Mouse (Mus musculus) B cell, adult 2 months (primary cell): ENCODE results near the gene Enpp6.
A peak's percentile ranks its signal among the peaks of the same experiment; 100 is the strongest.

Experiments
- DNase-seq, 2 experiments: peaks; one replicate each; pipeline ENCODE4 v3.0.0; 2022

Enpp6 gene

DNA sequence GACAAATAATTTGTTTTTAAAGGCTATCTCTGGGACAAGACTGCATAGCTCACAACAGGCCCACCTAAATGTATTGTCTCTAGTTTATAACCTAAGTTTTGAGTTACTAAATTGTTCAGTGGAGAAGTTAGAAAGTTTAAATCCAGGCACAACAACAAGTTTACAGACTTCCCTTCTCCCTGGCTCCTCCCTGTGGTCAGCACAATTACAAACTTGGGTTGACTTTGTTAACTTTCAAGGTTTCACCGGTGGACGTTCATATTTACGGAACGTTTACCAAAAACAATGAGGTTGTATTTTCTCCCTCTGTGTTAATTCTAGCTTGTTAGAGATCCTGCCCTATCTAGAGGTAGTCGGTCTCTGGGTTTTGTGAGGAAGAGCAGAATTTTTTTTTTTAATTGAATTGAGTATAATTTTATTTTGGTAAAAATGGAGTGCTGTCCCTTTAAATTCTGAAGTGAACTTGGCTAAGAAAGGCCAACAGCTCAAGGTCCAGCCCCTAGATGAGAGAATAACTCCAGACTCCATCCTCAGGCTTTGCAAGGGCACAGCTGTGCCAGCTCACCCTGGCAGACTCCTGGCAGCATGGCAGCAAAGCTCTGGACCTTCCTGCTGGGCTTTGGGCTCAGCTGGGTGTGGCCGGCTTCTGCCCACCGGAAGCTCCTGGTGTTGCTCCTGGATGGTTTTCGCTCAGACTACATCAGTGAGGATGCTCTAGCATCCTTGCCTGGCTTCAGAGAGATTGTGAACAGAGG is at the start of gene Enpp6:
Gene Enpp6, plus strand, starts transcription at position 502 of the 755 bp plus-strand sequence.
- DNase-seq = no peak

DNA sequence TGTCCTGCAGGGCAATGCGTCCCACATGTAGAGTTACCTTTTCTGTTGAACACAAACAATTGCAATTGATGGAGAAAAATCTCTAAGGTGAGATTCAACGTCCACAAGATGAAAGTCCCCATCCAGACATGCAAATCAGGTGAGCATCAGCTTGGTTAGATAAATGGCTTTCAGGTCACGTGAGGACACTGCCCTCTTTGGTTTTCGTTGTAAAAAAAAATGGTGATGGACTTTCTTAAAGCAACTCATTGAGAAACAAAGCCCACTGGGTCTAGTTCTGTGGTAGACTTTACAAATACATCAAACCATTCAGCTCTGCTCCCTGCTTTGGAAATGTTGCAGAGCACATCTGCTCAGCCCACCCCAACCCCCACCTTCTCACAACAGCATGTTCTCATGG is 48.5 kb upstream of the Enpp6 start:
- DNase-seq = no peak

DNA sequence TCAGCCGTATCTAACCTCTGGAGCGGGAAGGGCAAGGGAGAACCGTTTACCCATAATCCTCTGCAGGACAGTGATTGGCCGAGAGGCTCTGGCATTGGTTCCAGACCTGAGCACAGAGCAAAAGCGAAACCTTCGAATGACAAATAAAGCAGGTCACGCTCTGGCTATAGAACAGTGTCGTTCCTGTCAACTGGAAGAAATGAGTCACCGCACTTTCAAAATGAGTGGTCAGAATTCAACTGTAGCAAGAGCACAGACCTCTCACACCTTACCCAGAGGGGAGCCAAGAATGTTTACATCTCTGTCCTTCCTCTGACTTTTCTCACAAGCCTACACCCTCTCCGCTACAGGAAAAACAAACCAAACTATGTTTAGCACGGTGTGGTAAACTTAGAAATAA is 45.4 kb upstream of the Enpp6 start:
- DNase-seq = peak; percentile 74 to 83

DNA sequence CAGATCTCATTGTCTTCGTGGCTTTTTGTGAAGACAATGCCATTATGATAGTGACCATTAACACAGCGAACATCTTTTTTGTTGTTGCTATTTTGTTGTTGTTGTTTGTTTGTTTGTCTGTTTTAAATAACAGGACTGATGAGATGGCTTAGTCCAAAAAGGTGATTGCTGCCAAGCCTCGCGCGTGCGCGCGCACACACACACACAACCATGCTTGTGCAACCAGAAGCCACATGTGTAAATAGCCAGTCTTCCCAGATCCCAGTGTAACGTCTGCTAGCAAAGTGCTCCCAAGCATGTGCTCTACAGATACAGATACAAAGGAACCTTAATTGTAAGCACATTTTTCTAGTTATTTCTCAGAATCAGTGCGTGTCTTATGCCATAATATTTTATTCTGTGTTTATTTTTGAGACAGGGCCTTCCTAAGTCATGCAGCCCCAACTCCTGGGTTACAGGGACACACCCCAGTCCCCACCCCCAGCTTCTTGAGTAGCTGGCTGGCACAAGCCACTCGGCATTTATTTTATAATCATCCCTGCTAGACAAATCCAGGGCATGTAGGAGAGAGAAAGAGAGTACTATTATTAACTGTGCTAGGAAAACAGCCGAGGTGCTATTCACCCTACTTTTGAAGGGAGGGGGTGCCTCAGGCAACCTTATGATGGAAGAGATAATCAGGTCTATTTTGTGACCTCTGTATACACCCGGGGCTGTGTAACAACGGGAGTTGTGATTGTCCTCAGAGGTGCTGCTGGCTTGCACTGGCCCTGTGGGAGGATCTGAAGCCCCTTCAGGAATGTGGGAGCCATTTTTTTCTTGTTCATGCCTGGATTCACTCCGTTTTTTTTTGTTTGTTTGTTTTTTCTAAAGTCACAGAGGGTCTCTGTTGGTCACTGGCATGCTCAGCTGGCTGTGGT is 44.7 kb upstream of the Enpp6 start:
- DNase-seq = peak; percentile 33 to 44

DNA sequence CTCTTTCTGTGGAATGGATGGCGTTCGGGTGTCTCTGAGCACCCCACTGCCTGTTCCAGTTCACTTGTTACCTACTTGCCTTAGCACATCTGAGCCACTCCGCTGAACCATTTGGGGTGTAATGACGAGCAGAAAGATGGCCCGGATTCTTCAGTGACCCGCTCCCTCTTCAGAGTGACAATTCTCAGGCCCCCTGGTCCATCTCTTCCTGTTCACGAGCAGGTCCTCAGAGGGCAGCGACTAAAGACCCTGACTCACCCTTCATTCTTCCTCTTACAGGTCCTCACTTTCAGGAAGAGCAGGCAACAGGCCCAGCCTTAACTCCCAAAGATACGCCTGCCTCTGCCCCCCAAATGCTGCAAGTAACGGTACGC is 44.0 kb upstream of the Enpp6 start:
- DNase-seq = peak; percentile 35 to 36

DNA sequence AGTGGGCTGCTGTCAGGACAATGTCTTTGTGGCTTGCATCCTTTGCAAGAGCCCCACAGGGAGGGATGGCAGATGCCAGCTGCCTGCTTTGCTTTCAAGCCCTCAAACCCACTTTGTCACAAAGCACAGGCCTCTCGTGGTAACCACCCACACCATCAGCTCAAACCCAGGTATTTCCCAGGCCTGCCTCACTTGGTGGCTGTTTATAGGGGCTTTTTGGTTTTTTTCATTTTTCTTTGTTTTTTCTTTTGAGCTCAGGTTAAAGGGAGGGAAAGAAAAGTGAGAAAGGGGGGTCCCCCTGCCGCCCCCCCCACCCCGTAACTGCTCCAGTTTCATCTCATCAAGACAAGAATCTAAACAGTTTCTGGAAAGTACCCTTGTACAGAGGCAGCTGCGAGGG is 43.4 kb upstream of the Enpp6 start:
- DNase-seq = peak; percentile 49 to 52

DNA sequence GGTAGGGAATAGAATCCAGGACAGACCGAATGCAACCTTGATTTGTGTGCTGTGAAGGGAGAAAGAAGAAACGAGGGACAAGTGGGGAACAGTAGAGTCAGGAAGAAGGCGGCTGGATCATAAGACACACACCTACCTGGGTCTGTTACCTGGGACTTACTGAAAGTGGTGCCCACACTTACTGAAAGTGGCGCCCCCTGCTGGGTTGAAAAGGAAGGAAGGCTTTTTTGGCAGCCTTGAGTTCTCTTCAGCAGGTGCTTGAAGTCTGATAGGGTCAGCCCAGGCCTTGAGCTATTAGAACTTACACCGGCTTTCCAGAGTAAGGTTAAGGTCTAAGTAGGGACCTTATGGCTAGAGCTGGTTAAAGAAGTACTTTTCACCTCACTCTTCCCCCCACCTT is 40.5 kb upstream of the Enpp6 start:
- DNase-seq = peak; percentile 87

DNA sequence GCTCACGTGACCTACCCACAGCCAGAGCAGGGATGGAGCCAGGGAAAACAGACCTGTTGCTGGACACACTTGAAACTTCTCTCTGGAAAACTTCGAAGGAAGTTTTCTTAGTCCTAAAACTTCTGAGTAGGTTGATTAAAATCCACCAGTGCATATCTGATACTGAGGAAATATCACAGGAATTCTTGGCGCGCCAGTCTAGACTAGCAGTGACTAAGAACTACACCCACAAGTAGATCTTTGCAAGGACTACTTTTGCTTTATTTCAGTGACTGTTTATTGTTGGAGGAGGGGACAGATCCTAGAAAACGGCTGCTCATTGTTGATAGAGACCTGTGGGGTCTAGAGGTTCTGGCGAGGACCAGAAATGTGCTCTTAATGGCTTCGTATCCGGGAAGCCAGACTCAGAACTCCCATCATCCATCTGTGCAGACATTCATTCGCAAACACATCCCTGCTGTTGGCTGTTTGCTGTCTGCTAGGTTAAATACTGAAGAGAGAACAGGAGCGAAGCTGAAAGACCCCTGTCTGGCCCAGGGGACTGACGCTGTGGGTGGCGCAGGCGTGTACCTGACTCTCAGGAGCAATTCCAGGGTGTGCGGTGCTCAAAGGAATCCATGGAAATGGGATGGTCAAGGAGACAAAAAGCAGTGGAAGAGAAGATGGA is 38.5 kb upstream of the Enpp6 start:
- DNase-seq = no peak

DNA sequence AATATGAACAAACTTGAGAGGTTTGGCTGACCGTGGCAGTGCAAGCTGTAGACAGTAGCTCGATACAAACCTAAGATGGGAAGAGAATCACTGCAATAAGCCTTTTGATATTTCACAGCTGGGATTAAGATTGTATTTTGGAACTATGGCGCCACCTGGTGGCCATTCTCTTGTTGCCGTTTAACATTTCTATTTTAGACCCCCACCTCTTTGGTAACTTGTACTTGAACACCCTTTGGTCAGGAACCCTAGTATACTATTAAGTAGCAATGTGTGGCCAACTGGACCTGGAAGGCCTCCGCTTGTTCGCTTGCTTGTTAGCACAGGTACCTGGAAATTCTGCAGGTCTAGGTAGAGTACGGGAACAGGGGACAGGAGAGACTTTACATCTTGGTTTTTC is 33.2 kb upstream of the Enpp6 start:
- DNase-seq = peak; percentile 86 to 87

DNA sequence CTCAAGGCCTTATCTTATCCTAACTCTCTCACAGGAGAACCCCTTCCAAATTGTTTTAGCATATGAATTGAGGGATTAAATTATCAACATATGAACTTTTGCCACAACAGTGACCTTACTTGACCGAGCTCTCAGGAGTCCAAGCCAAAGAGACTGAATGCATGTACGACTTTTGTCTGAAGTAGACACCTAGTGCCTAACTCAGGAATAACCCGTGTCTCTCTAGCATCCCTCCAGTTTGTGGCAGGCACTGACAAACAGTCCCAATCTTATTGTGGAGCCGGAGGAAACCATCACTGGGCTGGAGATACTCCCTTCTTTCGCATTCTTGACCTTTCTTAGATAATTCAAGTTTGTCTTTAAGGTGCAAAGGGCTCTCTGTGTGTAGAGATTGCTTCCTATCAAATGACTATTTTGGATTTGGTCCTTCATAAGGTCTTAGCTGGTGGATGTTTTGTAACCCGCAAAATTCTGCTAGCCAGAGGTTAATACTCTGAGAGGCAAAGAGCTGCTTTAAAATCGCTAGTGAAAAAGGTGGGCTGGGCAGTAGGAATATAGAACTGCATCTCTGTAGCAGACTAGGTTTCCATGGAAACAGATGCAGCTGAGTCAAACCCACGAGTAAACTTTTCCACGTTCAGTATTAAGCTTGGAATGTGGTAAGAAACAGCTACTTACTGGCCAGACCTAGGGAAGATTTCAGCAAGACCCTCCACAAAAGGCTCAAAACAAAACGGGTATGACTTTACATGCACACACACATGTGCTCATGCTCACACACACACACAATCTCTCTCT is 23.9 kb upstream of the Enpp6 start:
- DNase-seq = no peak

DNA sequence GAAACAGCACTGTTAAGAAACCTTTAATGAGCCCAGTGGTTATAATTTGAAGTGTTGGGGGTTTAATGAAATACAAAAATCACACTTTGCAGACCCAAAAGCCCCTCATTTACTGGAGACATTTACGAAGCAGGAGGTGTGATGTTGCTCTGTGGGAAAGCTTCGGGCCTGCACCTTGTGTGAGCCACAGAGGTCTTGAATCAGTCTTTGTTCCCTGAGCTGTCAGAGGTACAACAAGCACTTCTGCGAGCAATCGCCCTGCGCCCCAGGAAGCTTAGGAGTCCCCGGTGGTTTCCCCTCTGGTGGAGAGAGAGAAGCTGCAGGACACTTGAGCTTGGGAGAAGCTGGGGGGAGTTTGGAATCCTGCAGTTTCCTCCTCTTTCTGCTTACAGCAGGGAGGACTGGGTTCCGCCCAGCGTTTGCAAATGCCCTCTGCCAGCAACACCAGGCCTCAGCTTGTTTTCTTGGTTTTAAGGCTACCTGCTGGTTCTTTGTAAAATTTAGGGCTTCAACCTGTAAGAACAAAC is 23.0 kb upstream of the Enpp6 start:
- no peak for DNase-seq

DNA sequence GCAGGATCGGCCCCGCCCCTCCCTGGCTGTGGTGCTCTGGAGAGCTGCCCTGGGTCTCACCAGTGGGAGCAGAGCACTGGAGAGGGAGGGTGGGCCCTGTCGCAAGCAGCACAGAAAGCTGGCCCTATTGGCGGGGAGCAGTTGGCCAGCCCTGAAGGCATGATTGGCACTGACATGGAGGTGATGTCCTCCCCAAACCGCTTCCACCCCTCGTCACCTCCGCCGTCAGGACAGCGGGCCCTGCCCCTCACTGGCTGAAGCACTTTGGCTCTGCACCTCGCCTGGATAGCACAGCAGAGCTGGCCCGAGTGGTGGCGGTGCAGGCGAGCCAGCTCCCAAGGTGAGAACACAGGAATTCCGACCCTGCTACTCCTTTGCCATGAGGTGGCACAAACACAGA is 20.9 kb upstream of the Enpp6 start:
- DNase-seq = no peak

DNA sequence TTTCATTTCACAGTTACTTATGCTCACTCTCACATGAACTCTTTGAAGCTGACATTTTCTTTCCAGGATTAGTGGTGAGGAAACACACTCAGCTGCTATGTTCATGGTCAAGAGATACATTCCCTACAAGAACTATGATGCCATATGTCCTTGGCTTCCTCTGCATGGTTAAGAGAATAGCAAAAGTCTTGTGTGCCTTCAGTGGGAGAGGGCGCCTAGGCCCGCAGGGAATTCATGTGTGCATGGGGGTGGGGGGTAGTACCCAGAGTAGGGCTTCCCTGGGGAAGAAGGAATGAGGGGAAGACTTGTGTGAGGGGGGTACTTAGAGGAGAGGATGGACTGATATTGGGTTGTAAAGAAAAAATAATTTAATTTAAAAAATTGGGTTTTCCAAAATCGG is 18.0 kb upstream of the Enpp6 start:
- DNase-seq = no peak

DNA sequence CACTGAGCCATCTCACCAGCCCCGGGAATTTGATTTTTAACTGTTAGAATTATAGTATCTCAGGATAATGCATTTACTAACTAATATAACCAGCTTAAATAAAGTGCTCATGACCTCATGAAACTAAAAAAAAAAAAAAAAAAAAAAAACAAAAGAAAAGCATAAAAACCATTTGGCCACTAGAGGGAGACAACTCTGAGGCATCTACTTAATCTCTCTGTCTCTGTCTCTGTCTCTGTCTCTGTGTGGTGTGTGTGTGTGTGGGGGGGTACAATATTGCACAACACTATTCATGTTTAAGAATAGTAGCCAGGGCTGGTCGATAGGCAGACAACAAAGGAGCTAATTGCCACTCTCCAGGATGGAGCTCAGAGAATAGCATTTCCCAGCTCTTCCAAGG is 17.3 kb upstream of the Enpp6 start:
- DNase-seq = no peak

DNA sequence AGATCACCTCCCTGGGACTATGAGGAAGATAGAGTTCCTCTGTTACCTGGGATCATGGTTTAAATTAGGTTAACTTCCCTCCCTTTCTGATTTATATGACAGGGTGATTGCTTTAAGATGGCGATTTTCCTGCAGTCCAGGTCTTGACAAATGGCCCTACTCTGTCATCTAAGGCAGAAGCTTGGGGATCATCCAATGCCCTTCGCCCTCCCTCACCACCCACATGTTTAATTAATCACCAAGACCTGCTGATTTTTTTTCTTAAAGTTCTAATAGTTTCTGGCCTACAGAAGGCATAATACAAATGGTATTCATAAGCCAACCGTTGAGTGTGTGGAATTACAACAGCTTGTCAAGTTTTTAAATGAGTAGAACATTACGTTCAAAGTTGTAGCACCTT is 9.3 kb upstream of the Enpp6 start:
- no peak for DNase-seq

DNA sequence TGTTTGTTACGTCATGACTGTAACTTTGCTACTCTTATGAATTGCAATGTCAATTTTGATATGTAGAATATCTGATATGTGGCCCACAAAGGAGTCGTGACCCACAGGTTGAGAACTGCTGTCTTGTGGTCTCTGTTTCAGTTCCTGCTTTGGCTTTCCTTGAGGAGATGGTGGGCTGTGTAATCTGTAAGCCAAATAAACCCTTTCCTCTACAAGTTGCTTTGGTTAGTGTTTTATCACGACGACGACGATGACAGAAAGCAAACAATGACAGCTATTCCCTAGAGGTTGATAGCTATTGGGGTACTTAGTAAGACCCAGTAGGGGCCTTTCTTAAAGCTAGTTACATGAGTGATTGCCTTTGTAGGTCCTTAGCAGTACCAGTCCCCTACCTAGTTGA is 4.5 kb upstream of the Enpp6 start:
- DNase-seq = no peak

DNA sequence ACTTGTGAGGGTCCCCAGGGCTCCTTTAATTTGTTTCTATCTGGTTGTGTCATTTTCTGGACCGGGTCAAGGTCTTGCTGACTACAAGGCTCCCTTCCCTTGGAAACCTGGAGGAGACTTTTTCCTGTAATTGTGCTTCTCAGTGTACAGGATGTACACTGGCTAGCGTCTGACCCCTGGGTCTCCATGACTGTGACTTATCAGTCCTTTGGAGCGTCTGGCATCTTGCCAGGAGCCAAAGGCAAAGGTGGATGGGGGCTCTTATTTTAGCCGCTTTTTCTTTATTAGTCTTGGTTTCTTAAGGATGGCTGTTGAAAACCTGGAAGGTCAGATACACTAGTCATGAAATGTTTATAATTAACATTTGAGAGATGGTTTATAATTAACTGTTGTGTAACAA is 3.9 kb upstream of the Enpp6 start:
- DNase-seq = no peak

DNA sequence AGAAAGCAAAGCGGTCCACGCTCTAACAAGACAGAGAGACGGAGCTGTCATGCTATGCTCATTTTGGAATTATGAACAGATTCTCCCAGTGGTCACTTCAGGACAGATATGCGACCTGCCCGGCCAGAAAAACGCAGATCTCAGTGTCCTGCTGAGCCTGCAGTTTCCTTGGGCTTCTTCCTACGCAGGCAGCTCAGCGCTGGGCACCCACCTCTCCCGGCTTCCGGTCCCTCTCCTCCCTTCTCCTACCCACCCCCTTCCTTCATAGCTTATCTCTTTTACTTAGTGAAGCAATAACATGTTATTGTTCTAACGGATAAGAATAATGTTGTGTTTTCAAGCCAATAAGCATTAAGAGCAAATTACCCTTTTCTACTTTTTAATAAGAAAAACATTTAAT is 2.0 kb upstream of the Enpp6 start:
- DNase-seq = no peak

DNA sequence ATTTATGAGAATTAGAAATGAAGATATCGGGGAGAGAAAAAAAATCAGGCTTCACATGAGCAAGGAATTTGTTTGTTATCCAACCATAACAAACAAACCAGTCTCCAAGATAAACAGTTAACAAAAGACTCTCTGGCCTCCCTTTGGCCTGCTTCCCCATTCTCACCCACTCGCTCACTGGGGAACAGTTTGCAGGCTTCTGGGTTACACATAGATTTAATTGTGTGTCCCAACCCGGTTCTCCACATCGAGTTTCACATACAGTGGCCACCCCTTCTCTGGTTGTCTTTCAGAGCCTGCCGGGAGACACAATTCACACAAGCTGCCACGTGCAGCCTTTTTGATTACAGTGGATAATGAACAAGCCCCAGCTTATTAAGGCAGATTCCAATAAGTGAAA is 1.7 kb downstream of the Enpp6 start:
- no peak for DNase-seq

DNA sequence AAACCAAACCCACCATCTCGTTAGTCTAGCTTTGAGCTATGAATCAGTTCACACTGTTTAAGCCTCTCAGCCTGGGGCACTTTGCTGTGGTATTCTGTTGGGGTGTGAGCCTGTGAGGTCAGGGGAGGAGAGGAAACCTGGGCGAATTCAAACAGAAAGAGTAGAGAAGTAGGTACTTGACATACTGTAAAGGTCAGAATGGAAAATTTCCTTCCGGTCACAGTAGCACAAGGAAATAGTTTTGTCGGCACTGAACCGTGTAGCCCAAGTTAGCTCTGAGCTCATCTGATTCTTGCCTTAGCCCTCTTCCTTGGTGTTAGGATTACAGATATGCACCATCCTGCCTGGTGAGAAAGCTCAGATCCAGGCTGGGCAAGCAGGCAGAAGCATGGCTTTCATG is 4.4 kb downstream of the Enpp6 start:
- no peak for DNase-seq

DNA sequence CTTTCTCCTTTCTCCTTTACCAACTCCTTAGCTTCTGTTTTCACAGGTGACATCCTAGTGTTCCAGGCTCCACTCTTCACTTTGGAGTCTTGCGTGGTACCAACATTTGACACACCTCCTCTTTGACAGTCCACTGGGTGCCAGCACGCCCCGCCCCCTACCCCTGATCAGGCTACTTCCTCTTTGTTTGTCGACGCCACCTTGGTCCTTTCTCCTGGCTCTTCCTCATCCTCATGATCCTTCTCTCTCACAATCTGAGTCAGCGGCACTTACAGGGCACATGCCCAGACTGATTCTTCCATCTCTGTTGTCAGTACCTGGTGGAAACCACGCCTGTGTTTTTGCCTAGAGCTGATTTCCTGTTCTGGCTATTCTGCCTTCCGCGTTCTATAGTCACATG is 5.9 kb downstream of the Enpp6 start:
- DNase-seq = peak; percentile 70 to 72

DNA sequence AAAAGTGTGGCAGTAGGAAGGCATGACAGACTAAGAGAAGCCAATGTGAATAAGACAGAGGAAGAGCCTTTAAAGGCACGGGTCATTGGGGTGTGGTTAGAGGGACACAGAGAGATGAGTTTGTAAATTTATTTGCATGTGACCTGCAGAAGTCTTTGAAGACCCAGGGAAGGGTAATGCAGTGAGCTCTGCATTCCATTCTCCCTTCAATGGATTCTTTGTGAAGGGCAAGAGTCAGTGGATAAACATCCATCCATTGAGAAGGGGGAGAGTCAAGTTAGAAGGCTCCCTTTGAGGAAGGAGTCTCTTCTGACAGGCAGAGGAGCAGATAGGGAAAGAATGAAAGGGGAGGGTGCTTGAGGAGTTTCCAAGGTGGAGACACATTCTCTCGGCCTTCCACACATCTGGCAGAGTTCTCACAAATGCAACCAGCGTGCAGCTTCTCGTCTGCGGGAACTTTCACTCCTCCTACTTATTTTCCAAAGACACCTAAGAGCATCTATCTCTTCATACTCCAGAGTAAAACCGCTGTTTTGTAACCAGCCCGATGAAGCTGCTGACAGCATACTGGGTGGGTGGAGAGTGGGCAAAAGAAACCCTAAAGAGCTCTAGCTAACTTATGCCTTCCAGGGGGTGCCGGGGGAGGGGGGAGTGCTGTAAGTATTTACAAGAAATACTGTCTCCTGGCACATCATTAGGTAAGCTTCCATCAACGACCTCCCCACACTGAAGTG is 9.4 kb downstream of the Enpp6 start:
- DNase-seq = no peak
